Mouse (Mus musculus): ENCODE data around the gene Rasip1.

The Rasip1 gene

DNA sequence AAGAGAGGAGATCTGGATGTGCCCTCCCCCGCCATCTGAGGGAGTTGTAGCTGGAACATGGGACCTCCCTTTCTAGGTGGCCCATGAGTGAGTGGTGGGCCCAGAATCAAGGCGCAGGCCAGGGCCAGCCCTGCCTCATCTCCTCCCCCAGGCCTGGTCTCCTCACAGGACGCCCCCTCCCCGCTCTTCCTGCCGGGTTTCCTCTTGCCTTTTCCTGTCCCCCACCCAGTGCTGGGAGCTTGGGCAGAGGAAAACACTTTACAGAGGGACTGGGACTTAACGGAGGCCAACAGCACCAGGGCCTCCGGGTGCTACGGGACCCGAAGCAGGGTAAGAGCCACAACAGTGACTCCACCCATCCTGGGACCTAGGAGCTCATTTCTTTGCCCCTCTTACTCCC lies at the start of gene Rasip1:
Gene Rasip1, plus strand, starts transcription at position 228 of the 400 bp plus-strand sequence.
- peak; percentile 65 to 73 for DNase-seq (ENCODE audit: inconsistent age in 2 of 2, low spot score in 1 of 2)

GRCm38 (mm10) chr7:45585923-45586322 lies 41.4 kb upstream of the Rasip1 start:
- peak in 1 of 2 experiments; percentile 4 for DNase-seq (ENCODE audit: inconsistent age in 2 of 2, low spot score in 1 of 2)

DNA sequence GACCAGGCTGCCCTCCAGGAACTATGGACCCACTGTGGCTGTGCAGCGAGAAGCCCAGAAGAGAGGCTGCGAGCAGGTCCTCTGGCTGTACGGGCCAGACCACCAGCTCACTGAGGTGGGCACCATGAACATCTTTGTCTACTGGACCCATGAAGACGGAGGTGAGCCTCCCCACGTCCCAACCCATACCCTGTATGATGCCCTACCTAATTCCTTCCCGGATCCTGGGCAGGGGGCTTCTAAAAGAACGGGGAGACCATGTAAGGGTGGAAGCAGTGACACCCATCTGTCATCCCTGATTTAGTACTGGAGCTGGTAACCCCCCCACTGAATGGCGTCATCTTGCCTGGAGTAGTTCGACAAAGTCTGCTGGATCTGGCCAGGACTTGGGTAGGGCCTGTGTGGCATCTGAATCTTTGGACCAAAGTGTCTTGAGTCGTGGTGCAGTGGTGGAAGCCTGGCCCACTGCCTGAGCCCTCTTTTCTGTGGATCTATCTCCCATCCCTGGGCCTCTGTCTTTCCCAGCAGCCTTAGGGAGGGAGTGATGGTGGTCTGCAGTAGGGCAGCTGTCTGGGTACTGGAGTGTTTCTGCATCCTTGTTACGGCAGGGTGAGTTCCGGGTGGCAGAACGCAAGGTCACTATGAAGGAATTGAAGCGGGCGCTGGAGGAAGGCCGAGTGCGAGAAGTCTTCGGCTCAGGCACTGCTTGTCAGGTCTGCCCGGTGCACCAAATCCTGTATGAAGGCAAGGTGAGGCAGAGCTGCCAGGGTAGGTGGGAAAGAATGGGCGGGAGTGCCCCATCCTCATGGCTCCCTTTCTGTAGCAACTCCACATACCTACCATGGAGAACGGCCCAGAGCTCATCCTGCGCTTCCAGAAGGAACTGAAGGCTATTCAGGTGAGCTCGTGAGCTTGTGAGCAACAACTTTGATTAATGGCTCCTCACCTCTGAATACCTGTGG lies 39.4 kb upstream of the Rasip1 start:
- peak in 1 of 2 experiments; percentile 32 for DNase-seq (ENCODE audit: inconsistent age in 2 of 2, low spot score in 1 of 2)

GRCm38 (mm10) chr7:45589173-45589572 lies 38.1 kb upstream of the Rasip1 start:
- peak; percentile 97 to 98 for DNase-seq (ENCODE audit: inconsistent age in 2 of 2, low spot score in 1 of 2)

DNA sequence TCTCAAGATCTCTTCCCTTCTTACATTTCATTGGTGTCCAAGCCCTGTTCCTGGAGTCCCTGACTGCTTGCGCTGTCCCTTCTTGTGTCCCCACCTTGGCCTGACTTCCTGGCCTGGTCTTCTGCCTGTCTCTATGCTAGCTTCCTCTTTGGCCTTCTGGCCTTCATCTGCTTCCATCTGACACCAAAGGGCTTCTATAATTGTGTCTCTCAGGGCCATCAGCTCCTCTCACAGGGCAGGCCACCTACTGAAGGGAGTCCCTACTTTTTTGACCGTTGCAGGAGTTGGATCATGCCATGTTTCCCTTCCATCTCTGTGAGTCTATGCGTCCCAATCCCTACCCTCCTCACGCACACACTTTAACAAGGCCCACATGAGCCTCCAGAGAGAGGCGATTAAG lies 37.4 kb upstream of the Rasip1 start:
- peak in 1 of 2 experiments; percentile 21 for DNase-seq (ENCODE audit: inconsistent age in 2 of 2, low spot score in 1 of 2)

GRCm38 (mm10) chr7:45590874-45591273 lies 36.4 kb upstream of the Rasip1 start:
- DNase-seq (ENCODE audit: inconsistent age in 2 of 2, low spot score in 1 of 2) = peak; percentile 31 to 61

- peak in 1 of 2 experiments; percentile 3 for DNase-seq (ENCODE audit: inconsistent age in 2 of 2, low spot score in 1 of 2)
Measured at GRCm38 (mm10) chr7:45591880-45592279, 35.4 kb upstream of the Rasip1 start.

- peak; percentile 77 to 91 for DNase-seq (ENCODE audit: inconsistent age in 2 of 2, low spot score in 1 of 2)
Measured at GRCm38 (mm10) chr7:45593118-45593815, 34.0 kb upstream of the Rasip1 start.

- peak in 1 of 2 experiments; percentile 7 for DNase-seq (ENCODE audit: inconsistent age in 2 of 2, low spot score in 1 of 2)
Measured at GRCm38 (mm10) chr7:45595176-45595575, 32.1 kb upstream of the Rasip1 start.

GRCm38 (mm10) chr7:45596107-45596506 lies 31.2 kb upstream of the Rasip1 start:
- peak in 1 of 2 experiments; percentile 64 for DNase-seq (ENCODE audit: inconsistent age in 2 of 2, low spot score in 1 of 2)

DNA sequence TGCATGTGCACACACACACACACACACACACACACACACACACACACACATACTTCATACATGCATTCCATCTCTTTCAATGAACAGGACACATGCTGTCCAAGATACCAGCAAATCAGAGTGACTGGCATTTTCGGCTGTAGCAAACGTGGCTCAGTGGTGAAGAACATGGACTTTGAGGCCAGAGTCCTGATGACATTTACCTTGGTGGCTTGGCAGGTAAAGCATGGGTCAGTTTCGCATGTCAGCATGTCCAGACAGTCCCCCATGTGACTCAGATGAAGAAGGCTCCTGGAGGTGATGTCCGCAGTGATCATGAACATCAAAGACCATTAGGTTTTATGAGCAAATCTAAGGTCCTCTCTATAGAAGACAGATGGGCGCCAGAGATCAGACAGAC lies 30.3 kb upstream of the Rasip1 start:
- DNase-seq (ENCODE audit: inconsistent age in 2 of 2, low spot score in 1 of 2) = no peak

GRCm38 (mm10) chr7:45597527-45597926 lies 29.8 kb upstream of the Rasip1 start:
- DNase-seq (ENCODE audit: inconsistent age in 2 of 2, low spot score in 1 of 2) = peak in 1 of 2 experiments; percentile 11

- peak in 1 of 2 experiments; percentile 5 for DNase-seq (ENCODE audit: inconsistent age in 2 of 2, low spot score in 1 of 2)
Measured at GRCm38 (mm10) chr7:45598960-45599879, 28.1 kb upstream of the Rasip1 start.

GRCm38 (mm10) chr7:45605704-45606289 lies 21.5 kb upstream of the Rasip1 start:
- peak; percentile 63 to 80 for DNase-seq (ENCODE audit: inconsistent age in 2 of 2, low spot score in 1 of 2)

DNA sequence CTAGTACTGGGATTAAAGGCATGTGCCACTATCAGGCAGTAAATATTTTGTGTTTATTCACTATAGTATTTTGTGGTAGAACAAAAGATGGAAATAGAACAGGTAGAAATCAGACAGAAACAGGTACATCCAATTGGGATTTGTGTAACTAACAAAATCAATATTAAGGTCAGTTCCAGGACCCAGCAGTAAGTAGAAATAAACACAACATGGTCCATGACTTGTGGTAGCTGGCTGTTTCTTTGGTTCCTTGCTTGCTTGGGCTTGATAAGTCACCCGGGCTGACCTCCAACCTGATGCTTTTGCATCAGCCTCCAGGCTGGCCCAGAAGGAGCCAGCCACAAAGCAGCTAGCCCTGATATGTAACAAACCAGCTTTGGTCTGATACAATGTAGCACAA lies 17.8 kb upstream of the Rasip1 start:
- no peak for DNase-seq (ENCODE audit: inconsistent age in 2 of 2, low spot score in 1 of 2)

- DNase-seq (ENCODE audit: inconsistent age in 2 of 2, low spot score in 1 of 2) = no peak
Measured at GRCm38 (mm10) chr7:45616277-45616676, 11.0 kb upstream of the Rasip1 start.

DNA sequence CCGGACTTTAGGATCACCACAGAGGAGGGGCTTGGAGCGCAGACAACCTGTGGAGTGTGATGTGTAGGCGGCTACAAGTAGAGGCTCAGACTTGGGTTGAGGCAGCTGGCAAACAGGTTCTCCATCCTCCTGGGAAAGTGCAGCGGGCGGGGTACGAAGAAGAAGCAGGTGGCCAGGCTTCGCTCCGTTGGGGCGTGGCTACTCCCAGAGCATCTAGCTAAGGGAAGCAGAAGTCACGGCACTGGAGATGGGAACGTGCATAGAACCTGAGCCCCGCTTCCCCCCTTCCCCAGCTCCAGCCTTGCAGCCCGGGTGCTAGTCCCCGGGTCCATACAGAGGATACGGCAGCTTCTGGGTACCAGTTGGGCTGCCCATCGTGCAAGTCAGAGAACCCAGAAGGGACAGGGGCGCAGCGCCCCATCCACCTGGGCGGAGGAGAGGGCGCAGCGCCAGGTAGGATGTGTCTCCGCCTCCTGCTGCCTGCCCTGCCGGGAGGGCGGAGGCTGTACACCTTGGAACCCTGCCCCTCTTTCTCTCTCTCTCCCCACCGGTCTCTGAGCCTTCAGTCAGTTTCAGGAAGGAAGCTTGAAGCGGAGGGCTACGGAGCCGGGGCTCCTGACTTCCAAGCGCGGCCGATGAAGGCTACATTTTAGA lies 10.1 kb upstream of the Rasip1 start, which contains the start of gene Fut1:
Gene Fut1, plus strand, starts transcription at position 248 of the 654 bp plus-strand sequence.
- no peak for DNase-seq (ENCODE audit: inconsistent age in 2 of 2, low spot score in 1 of 2)

DNA sequence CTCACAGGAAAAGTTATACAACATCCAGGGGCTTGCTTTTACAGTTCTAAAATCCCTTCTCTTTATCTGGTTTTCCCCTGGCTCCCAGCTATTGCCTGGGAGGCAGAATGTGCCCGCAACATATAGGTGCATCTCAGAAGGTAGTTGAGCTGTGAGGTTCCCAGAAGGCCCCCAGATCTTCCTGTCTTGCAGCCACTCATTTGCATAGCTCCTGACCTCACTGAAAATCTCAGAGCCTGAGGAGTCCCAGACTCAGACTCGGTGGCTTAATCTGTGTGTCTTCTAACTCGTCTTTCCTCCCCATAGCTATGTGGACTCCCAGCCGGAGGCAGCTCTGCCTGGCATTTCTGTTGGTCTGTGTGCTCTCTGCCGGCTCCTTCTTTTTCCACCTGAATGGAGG lies 9.0 kb upstream of the Rasip1 start:
- DNase-seq (ENCODE audit: inconsistent age in 2 of 2, low spot score in 1 of 2) = no peak

DNA sequence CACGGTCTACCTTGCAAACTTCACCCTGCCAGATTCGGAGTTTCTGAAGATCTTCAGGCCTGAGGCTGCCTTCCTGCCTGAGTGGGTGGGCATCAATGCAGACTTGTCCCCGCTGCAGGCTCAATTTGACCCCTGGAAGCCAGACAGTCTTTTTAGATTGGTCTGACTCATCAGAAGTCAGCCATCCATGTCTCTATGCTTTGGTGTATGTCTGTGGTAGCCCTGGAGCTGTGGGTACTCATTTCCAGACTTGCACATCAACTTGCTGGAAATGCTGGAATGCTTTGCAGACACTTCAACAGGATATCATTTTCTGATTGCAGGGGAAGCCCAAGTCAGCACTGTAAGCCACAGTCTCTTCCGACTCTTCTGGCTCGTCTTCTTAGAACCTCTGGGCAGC lies 7.7 kb upstream of the Rasip1 start:
- no peak for DNase-seq (ENCODE audit: inconsistent age in 2 of 2, low spot score in 1 of 2)

DNA sequence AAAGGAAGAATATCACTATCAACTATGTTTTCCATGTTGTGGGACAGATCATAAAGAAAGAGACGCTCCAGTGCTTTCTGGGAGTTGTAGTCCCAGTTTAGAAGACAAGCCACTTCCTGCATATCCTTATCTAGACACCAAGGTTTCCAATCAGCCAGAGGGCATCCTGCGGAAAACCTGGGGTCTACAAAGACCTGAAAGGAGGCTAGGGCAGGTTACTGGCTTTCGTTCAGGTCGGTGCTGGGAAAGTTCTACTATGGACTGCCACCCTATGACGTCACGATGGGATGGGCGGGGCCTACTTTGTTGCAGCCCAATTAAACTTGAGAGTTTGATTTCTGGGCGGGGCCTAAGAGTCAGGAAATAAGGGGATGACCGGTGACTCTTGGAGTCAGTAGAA lies 5.8 kb upstream of the Rasip1 start, which contains the start of gene Izumo1:
Gene Izumo1, plus strand, starts transcription at position 369 of the 400 bp plus-strand sequence.
- DNase-seq (ENCODE audit: inconsistent age in 2 of 2, low spot score in 1 of 2) = peak; percentile 46 to 69

Data from adrenal gland, adult (tissue).